Mouse (Mus musculus) limb, embryonic 15.5 days (tissue): ENCODE measurements at regions not wholly inside any gene's neighbourhood (a gene's known extent, or its start where the extent isn't known, plus 50 kb on each side); places are given as distances from the start of the nearest gene placed in this dataset.

ENCODE experiments used
- ATAC-seq: fragments of 200-750 bp; cut with Nextera tagmentation; 2 replicates; pipeline ENCODE4 v1.8.0; 2017; ENCODE audit warnings: low read depth, moderate TSS enrichment; ENCODE audit not compliant: insufficient number of reproducible peaks, low FRiP score, low TSS enrichment
- H3K27ac ChIP-seq: fragments of 300-500 bp; sonication (generic); 2 replicates; pipeline ENCODE4 v1.5.1; 2015; ENCODE audit warnings: moderate library complexity, mild to moderate bottlenecking, inconsistent platforms
- H3K27me3 ChIP-seq: fragments of 300-500 bp; sonication (generic); 2 replicates; pipeline ENCODE4 v1.6.1; 2015; ENCODE audit warnings: inconsistent platforms
- H3K36me3 ChIP-seq: fragments of 300-500 bp; sonication (generic); 2 replicates; pipeline ENCODE4 v1.6.1; 2015; ENCODE audit warnings: inconsistent platforms
- H3K4me1 ChIP-seq: fragments of 300-500 bp; sonication (generic); 2 replicates; pipeline ENCODE4 v1.6.1; 2015; ENCODE audit warnings: inconsistent platforms
- H3K4me2 ChIP-seq: fragments of 300-500 bp; sonication (generic); 2 replicates; pipeline ENCODE4 v1.6.1; 2015; ENCODE audit warnings: mild to moderate bottlenecking, inconsistent platforms
- H3K4me3 ChIP-seq: fragments of 300-500 bp; sonication (generic); 2 replicates; pipeline ENCODE4 v1.5.1; 2015; ENCODE audit warnings: mild to moderate bottlenecking, inconsistent platforms
- H3K9ac ChIP-seq: fragments of 300-500 bp; sonication (generic); 2 replicates; pipeline ENCODE4 v1.6.1; 2015; ENCODE audit warnings: inconsistent platforms
- H3K9me3 ChIP-seq: fragments of 300-500 bp; sonication (generic); 2 replicates; pipeline ENCODE4 v1.6.1; 2016; ENCODE audit warnings: inconsistent platforms
- WGBS: fragments of 180-500 bp; shearing (Covaris S2); methylation state at CpG from one replicate; pipeline ENCODE4 v1.1.7; 2015; 5-methylcytosine and 5-hydroxymethylcytosine counted together

DNA sequence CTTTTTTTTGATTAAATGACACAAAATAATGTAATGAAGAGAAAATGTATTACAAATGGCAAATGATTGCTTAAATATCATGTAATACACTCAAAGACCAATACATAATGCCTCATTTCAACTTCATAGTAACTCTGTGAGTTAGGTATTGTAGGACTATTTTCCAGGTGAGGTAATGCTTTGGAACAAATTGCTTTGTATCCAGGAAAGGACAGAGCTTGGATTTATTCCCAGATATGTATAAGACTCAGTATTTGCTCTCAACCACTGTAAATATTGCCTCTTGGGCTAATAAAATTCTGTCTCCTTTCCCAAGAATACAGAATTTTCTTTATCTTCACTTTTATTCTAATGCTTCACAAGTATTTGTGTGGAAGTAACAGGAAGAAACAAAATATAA, 148.2 kb upstream of the Mbnl1 start:
- H3K4me2 ChIP-seq = no peak overlapping the region
- no peak overlapping the region for H3K4me3 ChIP-seq
- 0 out of 2 replicates have a peak, but pooled peaks have one; percentile 48 for ATAC-seq
- H3K9ac ChIP-seq = no peak overlapping the region
- H3K4me1 ChIP-seq = no peaks in the 10 kb centered on the region
- H3K27ac ChIP-seq = no peak overlapping the region
- H3K27me3 ChIP-seq = no peaks in the 10 kb centered on the region
- no peaks in the 10 kb centered on the region for H3K9me3 ChIP-seq
- no peaks in the 10 kb centered on the region for H3K36me3 ChIP-seq

DNA sequence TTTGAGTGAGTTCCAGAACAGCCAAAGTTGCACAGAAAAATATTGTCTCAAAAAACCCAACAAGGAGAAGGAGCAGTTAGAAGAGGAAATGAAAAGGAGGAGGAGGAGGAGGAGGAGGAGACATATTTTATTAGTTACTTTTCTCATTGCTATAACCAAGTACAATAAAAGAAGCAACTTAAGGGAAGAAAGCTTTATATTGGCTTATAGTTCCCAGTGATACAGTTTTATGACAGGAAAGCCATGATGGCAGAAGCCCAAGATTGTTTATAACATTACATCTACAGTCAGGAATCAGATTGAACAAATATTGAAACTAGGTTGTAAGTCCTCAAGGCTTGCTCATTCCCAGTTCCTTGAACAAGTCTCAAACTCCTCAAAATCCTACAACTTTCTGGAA, 147.7 kb upstream of the Mbnl1 start:
- Histone ChIP-seq H3K4me2 (no peak overlapping the region), H3K36me3 (no peaks in the 10 kb centered on the region), H3K27ac (no peak overlapping the region), H3K27me3 (no peaks in the 10 kb centered on the region), H3K4me3 (no peak overlapping the region), H3K4me1 (no peaks in the 10 kb centered on the region), H3K9ac (no peak overlapping the region), H3K9me3 (no peaks in the 10 kb centered on the region)
- ATAC-seq = no peak

DNA sequence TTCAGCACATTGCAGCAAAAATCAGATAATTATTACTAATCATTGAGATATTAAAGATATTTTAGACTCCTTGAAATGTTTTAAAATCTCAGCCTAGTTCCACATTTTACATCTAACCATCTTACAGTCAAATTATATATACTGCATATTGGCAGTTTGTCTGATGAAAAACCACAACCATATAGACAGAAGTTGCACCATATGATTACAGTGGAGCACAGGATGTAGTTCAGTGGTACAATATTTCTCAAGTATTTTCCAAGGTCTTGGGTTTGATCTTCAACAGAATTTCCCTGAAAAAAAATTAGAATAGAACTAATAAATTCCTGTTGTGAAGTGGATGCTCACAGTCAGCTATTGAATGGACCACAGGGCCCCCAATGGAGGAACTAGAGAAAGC, 140.2 kb upstream of the Mbnl1 start:
- Histone ChIP-seq H3K36me3 (no peaks in the 10 kb centered on the region), H3K4me1 (no peaks in the 10 kb centered on the region), H3K9ac (no peak overlapping the region), H3K4me2 (no peak overlapping the region), H3K27me3 (no peaks in the 10 kb centered on the region), H3K9me3 (no peaks in the 10 kb centered on the region), H3K4me3 (no peak overlapping the region), H3K27ac (no peak overlapping the region)
- no peak for ATAC-seq

DNA sequence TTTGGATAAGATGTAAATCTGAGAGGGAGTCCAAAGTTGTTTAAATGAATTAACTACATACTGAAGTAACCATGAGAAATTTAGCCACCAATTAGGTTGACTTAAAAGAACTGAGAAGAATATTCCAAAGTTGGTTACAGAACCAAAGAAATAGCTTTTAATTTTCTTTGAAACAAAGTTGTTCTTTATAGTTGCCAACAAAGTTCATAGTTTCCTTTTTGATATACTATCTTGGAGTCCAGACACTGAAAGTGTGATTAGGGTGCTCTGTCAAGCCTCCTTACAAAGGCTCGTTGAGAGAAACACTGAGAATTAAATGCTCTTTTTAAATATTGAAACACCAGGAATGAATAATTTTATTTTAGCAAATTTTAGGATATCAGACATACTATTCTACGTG, 139.0 kb upstream of the Mbnl1 start:
- ATAC-seq = no peak
- H3K4me3 ChIP-seq = no peak overlapping the region
- 84% methylated on average over 2 of the region's 2 CpGs for WGBS
- H3K27ac ChIP-seq = no peak overlapping the region
- no peaks in the 10 kb centered on the region for H3K36me3 ChIP-seq
- H3K9me3 ChIP-seq = no peaks in the 10 kb centered on the region
- H3K9ac ChIP-seq = no peak overlapping the region
- no peak overlapping the region for H3K4me2 ChIP-seq
- H3K27me3 ChIP-seq = no peaks in the 10 kb centered on the region
- no peaks in the 10 kb centered on the region for H3K4me1 ChIP-seq

DNA sequence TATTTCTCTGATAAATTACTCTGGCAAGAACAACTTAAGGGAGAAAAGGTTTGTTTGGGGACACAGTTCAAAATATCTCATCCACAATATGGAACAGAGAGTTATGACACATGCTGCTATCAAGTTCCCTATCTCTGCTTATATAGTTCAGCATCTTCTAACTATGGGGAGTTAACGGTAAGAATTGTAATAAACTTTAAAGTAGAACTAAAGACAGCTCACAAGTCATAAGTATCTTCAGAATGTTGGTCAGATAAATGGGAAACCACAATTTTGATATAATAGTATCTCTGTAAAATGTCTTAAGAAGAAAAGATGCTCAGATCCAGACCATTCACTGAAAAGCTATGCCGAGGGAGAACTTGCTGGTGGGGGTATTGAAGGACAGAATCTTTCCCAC, 138.5 kb upstream of the Mbnl1 start:
- no peak overlapping the region for H3K4me2 ChIP-seq
- no peak for ATAC-seq
- H3K4me1 ChIP-seq = no peaks in the 10 kb centered on the region
- H3K9ac ChIP-seq = no peak overlapping the region
- H3K36me3 ChIP-seq = no peaks in the 10 kb centered on the region
- no peak overlapping the region for H3K27ac ChIP-seq
- no peaks in the 10 kb centered on the region for H3K9me3 ChIP-seq
- H3K4me3 ChIP-seq = no peak overlapping the region
- no peaks in the 10 kb centered on the region for H3K27me3 ChIP-seq
- WGBS = 87% methylated on average over 2 of the region's 2 CpGs

DNA sequence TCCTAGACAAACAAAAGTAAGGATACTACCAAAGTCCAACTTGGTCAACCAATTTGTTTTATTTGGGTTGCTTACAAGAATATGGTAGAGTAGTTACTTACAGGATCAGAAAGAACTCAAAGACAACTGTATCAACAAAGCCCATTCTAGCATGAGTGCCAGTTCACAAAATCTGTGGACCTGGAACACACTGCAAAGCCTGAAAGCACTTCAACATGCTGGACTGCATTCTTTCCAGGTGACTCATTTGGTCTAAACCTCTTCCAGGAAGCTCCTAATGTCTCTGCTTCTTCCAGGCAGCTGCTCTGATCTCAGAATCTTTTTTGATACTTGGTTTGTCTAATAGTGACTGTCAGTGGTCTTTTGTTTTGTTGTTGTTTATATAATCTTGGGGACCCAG, 126.2 kb upstream of the Mbnl1 start:
- ATAC-seq = no peak
- Histone ChIP-seq H3K9ac (no peak overlapping the region), H3K4me2 (no peak overlapping the region), H3K9me3 (no peaks in the 10 kb centered on the region), H3K27ac (no peak overlapping the region), H3K4me1 (no peaks in the 10 kb centered on the region), H3K4me3 (no peak overlapping the region), H3K36me3 (no peaks in the 10 kb centered on the region), H3K27me3 (no peaks in the 10 kb centered on the region)

DNA sequence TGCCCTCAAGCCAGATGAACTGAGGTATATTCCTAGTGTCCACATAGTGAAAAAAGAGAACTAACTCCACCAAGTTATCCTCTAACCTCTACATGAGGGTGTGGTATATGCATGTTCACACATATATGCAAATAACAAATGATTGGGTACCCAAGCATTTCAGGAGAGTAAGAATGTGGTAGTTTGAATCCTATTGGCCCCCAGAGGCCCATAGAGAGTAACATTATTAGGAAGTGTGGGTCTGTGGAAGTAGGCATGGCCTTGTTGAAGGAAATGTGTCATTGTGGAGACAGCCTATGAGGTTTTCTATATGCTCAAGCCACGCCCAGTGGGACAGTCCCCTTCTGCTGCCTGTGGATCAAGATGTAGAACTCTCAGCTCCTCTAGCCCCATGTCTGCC, 125.6 kb upstream of the Mbnl1 start:
- Histone ChIP-seq H3K4me3 (no peak overlapping the region), H3K9ac (no peak overlapping the region), H3K36me3 (no peaks in the 10 kb centered on the region), H3K4me1 (no peaks in the 10 kb centered on the region), H3K27ac (no peak overlapping the region), H3K4me2 (no peak overlapping the region), H3K9me3 (no peaks in the 10 kb centered on the region), H3K27me3 (no peaks in the 10 kb centered on the region)
- WGBS = 79% methylated on average over 1 of the region's 1 CpGs
- no peak for ATAC-seq

DNA sequence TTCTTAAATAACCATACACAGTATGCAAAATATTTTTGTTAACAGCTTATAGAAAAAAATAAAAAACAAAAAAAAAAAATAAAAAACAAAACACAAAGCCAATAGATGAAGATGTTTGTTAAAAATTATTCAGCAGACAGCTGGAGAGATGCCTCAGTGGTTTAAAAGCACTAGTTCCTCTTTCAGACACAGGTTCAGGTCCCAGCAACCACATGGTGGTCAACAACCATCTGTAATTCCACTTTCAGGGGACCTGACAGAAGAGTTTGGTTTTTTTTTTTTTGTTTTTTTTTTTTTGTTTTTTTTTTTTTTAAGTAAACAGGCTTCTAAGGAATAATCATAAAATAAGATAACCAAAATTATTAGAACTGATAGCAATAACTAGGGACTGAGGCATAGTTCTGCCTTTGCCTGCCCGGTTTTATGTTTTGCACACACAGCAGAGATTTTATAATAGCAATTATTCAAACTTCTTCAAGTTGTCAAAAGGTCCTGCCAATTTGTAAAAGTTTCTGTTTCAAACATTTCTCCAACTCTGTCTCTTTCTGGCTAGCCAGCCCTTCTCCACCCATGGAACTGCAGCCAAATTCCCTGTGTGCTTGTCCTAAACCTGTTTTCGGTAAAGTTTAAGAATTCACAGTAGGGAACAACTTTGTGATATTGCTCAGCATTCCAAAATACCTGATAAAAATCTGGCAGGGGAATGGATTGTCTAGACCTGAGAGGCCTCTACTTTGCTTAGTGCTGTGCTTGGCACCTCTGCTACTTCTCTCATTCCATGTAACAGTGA, 101.3 kb upstream of the Mbnl1 start:
- Histone ChIP-seq H3K36me3 (no peaks in the 10 kb centered on the region), H3K4me1 (peaks cover 5% of the 10 kb centered on the region), H3K4me2 (no peak overlapping the region), H3K9me3 (no peaks in the 10 kb centered on the region), H3K27me3 (no peaks in the 10 kb centered on the region), H3K9ac (no peak overlapping the region), H3K4me3 (no peak overlapping the region), H3K27ac (peak overlapping the region; percentile 22; the same call in 1 of the 2 replicates)
- ATAC-seq = no peak
- WGBS = 37% methylated on average over 2 of the region's 2 CpGs

DNA sequence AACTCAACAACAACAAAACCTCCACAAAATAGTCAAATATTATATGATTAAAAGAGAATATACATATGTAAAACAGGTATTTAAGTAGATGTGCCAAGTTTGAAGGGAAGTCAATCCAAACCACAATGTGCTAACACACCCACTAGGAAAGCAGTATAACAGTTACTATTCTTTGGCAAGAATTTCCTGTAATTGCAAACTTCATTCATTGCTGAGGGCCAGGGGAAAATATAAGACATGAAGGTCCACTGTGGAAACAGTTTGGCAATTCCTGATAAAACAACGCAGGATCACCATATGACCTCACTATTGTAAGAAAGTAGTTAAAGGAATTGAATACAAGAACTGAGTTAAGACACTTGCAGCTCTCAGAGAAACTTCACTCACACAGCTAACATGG, 99.0 kb upstream of the Mbnl1 start:
- H3K36me3 ChIP-seq = no peaks in the 10 kb centered on the region
- no peaks in the 10 kb centered on the region for H3K9me3 ChIP-seq
- no peak overlapping the region for H3K9ac ChIP-seq
- no peak overlapping the region for H3K4me3 ChIP-seq
- H3K4me1 ChIP-seq = peaks cover 5% of the 10 kb centered on the region
- H3K4me2 ChIP-seq = no peak overlapping the region
- ATAC-seq = no peak
- WGBS = 61% methylated on average over 1 of the region's 1 CpGs
- H3K27me3 ChIP-seq = no peaks in the 10 kb centered on the region
- no peak overlapping the region for H3K27ac ChIP-seq

DNA sequence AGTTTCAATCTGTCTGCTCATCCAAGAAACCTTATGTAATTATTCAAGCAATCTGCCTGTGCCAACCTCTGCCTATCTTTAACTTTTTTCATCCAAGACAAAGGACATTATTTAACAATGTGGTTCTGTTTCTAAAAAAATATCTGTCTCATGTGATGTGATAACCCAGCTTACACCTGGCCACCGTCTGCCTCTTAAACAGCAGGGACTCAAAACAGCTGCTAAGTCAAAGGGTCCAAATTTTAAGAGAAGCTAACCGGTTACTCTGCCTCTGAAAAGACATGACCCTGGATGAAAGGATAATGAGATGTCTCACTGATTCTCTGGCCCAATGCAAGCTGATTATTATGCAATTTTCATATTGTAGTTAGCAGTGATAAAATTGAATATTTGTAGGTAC, 84.0 kb upstream of the Mbnl1 start:
- WGBS = 36% methylated on average over 2 of the region's 2 CpGs
- no peaks in the 10 kb centered on the region for H3K9me3 ChIP-seq
- H3K4me2 ChIP-seq = no peak overlapping the region
- H3K27me3 ChIP-seq = no peaks in the 10 kb centered on the region
- H3K27ac ChIP-seq = no peak overlapping the region
- H3K4me1 ChIP-seq = no peaks in the 10 kb centered on the region
- H3K36me3 ChIP-seq = no peaks in the 10 kb centered on the region
- H3K9ac ChIP-seq = no peak overlapping the region
- no peak overlapping the region for H3K4me3 ChIP-seq
- no peak for ATAC-seq

DNA sequence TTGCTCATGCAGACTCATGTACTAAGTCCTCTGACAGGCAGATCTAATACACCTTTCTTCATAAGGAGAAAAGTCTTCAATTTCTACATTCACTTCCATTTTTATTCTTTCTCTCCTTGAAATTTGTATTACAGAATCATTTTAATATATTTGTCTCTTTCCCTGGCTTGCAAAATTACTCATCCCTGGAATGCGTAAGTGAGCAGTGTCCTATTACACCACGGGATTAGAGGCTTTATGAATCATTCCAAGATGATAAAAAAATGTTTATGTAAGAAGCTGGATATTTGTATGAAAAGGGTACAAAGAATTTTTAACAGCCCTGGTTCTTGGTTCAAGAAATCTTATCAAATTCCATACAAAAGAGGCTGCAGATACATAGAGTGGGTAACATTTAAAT, 83.6 kb upstream of the Mbnl1 start:
- no peak for ATAC-seq
- 42% methylated on average over 2 of the region's 2 CpGs for WGBS
- H3K4me3 ChIP-seq = no peak overlapping the region

DNA sequence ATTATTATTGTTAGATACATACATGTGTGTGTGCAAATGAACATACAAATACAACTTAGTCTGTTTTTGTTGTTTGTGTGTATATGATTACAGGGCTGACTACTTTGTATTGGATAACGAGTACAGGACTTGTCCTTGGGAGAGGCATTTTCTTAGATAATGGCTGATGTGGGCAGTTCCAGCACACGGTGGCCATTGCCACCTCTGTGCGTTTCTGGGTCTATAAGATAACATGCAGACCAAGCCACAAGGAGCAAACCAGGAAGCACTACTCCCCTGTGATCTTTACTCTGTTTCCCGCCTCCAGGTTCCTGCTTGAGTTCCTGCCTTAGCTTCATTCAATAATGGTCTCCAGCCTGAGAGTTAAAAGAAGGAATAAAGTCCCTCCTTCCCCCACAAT, 77.3 kb upstream of the Mbnl1 start:
- Histone ChIP-seq H3K27ac (no peak overlapping the region), H3K4me3 (no peak overlapping the region), H3K9ac (no peak overlapping the region), H3K36me3 (no peaks in the 10 kb centered on the region), H3K4me1 (no peaks in the 10 kb centered on the region), H3K4me2 (no peak overlapping the region), H3K9me3 (no peaks in the 10 kb centered on the region), H3K27me3 (no peaks in the 10 kb centered on the region)
- 65% methylated on average over 4 of the region's 4 CpGs for WGBS
- ATAC-seq = no peak

More for the DNA sequence above, 83.6 kb upstream of the Mbnl1 start:
- Histone ChIP-seq H3K27me3 (no peaks in the 10 kb centered on the region), H3K9me3 (no peaks in the 10 kb centered on the region), H3K27ac (no peak overlapping the region), H3K4me2 (no peak overlapping the region), H3K4me1 (no peaks in the 10 kb centered on the region), H3K9ac (no peak overlapping the region), H3K36me3 (no peaks in the 10 kb centered on the region)

DNA sequence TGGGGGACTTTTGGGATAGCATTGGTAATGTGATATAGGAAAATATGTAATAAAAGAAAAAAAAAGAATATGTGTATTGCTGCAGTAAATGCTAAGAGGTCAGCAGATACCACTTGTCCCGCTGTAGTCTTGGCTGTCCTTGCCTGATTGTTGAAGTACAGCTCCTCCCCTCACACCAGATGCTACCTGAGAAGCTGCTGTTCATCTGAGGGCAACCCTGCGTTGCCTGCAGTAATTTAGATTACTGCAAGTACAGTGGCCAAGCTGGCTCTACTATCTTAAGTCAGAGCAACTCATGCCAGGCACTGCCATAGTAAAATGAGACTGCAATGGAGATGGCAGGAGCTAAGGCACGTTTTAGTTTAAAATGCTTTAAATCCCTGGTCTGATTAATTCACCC, 75.7 kb upstream of the Mbnl1 start:
- ATAC-seq = no peak
- 59% methylated on average over 3 of the region's 3 CpGs for WGBS
- no peaks in the 10 kb centered on the region for H3K27me3 ChIP-seq
- no peaks in the 10 kb centered on the region for H3K4me1 ChIP-seq
- H3K9ac ChIP-seq = no peak overlapping the region
- no peak overlapping the region for H3K4me3 ChIP-seq
- H3K9me3 ChIP-seq = no peaks in the 10 kb centered on the region
- H3K4me2 ChIP-seq = no peak overlapping the region
- no peak overlapping the region for H3K27ac ChIP-seq
- H3K36me3 ChIP-seq = no peaks in the 10 kb centered on the region
